Mouse (Mus musculus): Measurements from ENCODE around the gene Cct2.
"Not testable (repeated sequence)": the region's sequence is repeated elsewhere in the genome, so short reads cannot be mapped to it uniquely, and the experiment has no call there.

Gene Cct2

GRCm38 (mm10) chr10:117055668-117056067, 7.9 kb downstream of the Cct2 start:
- no peak for DNase-seq (ENCODE audit: low read depth, low spot score)

- no peak for DNase-seq (ENCODE audit: low read depth, low spot score)
Observed at GRCm38 (mm10) chr10:117049961-117050597, 13.5 kb downstream of the Cct2 start.

- no peak for DNase-seq (ENCODE audit: low read depth, low spot score)
Observed at GRCm38 (mm10) chr10:117049253-117049652, 14.4 kb downstream of the Cct2 start.

GRCm38 (mm10) chr10:117045175-117046056, 18.2 kb downstream of the Cct2 start, which contains the start of gene Lrrc10:
Lrrc10 (plus strand) TSS chr10:117045341.
- peak; percentile 80 for DNase-seq (ENCODE audit: low read depth, low spot score)

- not testable (repeated sequence) for DNase-seq (ENCODE audit: low read depth, low spot score)
Observed at GRCm38 (mm10) chr10:117043497-117044166, 20.0 kb downstream of the Cct2 start.

- DNase-seq (ENCODE audit: low read depth, low spot score) = no peak
Observed at GRCm38 (mm10) chr10:117042295-117042694, 21.3 kb downstream of the Cct2 start.

- peak; percentile 44 for DNase-seq (ENCODE audit: low read depth, low spot score)
Observed at GRCm38 (mm10) chr10:117040355-117040754, 23.3 kb downstream of the Cct2 start.

- DNase-seq (ENCODE audit: low read depth, low spot score) = peak; percentile 84
Observed at GRCm38 (mm10) chr10:117033785-117034184, 29.8 kb downstream of the Cct2 start.

- no peak for DNase-seq (ENCODE audit: low read depth, low spot score)
Observed at GRCm38 (mm10) chr10:117031160-117031559, 32.5 kb downstream of the Cct2 start.

- no peak for DNase-seq (ENCODE audit: low read depth, low spot score)
Observed at GRCm38 (mm10) chr10:117026176-117026575, 37.4 kb downstream of the Cct2 start.

GRCm38 (mm10) chr10:117025776-117026175, 37.8 kb downstream of the Cct2 start:
- peak; percentile 78 for DNase-seq (ENCODE audit: low read depth, low spot score)

- DNase-seq (ENCODE audit: low read depth, low spot score) = no peak
Observed at GRCm38 (mm10) chr10:117023693-117024092, 39.9 kb downstream of the Cct2 start.

GRCm38 (mm10) chr10:117021020-117021754, 42.4 kb downstream of the Cct2 start:
- DNase-seq (ENCODE audit: low read depth, low spot score) = no peak

- DNase-seq (ENCODE audit: low read depth, low spot score) = no peak
Observed at GRCm38 (mm10) chr10:117018281-117018840, 45.3 kb downstream of the Cct2 start.

- DNase-seq (ENCODE audit: low read depth, low spot score) = peak; percentile 39
Observed at GRCm38 (mm10) chr10:117014565-117014964, 49.0 kb downstream of the Cct2 start.

GRCm38 (mm10) chr10:117013689-117014390, 49.8 kb downstream of the Cct2 start:
- peak; percentile 94 for DNase-seq (ENCODE audit: low read depth, low spot score)

- DNase-seq (ENCODE audit: low read depth, low spot score) = no peak
Observed at GRCm38 (mm10) chr10:117011047-117011446, 52.6 kb downstream of the Cct2 start.

GRCm38 (mm10) chr10:117009691-117010090, 53.9 kb downstream of the Cct2 start:
- DNase-seq (ENCODE audit: low read depth, low spot score) = no peak

GRCm38 (mm10) chr10:117005707-117006464, 57.7 kb downstream of the Cct2 start:
- peak; percentile 49 for DNase-seq (ENCODE audit: low read depth, low spot score)

- no peak for DNase-seq (ENCODE audit: low read depth, low spot score)
Observed at GRCm38 (mm10) chr10:117004695-117005094, 58.9 kb downstream of the Cct2 start.

All from brain, adult 2 months (tissue).